Mouse (Mus musculus): ENCODE results near the gene Nbea.

The Nbea gene

DNA sequence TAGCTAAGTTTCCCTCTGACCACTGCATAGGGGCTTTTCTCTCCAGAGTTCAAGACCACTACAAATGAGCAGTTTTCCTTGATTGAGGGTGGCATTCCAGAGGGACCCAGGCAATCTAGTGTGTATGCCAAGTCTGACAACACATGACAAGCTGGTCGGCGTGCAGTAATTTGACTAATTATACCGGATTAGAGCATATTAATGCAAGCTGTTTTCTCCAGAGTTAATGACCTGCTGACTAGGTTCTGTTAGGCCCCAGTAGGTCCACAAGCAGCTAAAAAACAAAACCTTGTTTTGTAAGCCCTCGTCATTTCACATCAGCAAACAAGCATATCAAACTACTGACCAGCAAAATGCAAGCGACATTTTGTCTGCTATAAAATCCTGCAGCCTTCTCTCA is 432.1 kb downstream of the Nbea start:
- DNase-seq (ENCODE audit: low read depth, low spot score) = no peak

DNA sequence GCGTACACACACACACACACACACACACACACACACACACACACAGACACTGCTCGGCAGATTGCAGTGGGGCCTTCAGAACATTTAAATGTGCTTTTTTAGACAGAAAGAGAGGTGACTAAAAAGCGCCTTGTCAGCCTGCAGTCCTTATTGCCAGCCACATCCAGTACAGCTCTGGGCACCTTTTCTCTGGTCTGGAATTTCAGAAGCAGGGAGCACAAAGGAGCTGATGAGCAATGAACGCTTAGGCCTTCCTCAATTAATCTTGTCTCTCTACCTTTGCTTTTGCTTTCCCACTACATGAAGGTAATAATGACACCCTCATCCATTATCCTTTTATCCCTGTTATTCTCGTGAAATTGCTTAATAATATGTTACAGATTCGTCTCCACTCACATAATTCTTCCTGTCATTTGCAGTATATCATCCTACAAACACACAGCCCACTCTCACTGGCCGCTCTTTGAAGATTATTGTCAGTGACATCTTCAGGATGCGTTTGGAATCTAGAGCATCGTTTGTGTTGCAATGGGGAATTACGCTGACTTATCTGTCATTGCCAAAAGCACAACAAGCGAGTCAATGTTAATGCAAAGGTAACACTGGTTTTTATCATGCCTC is 432.9 kb downstream of the Nbea start:
- no peak for DNase-seq (ENCODE audit: low read depth, low spot score)

DNA sequence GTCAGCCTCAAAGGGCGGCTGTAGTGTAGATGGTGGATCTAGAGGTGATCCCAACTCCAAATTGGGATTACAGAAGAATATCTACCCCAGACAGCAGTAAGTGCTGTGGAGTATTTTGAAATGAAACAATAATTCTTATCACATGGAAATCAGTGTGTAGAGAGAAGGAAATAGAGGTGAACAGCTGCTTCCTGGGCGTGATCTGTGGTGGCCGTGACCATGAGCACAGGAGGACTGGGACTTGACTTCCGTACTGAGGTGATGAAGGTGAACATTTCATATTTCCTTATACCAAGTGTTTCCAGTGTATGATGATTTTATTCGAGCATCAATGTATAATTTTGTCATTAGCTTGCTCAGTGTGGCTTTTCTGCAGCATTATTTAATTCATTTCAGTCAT is 439.6 kb downstream of the Nbea start:
- no peak for DNase-seq (ENCODE audit: low read depth, low spot score)

- DNase-seq (ENCODE audit: low read depth, low spot score) = no peak
These were observed 440.8 kb downstream of the Nbea start for GRCm38 (mm10) chr3:55742654-55743053.

GRCm38 (mm10) chr3:55742218-55742617 is 441.3 kb downstream of the Nbea start:
- DNase-seq (ENCODE audit: low read depth, low spot score) = no peak

GRCm38 (mm10) chr3:55741428-55741827 is 442.1 kb downstream of the Nbea start:
- no peak for DNase-seq (ENCODE audit: low read depth, low spot score)

DNA sequence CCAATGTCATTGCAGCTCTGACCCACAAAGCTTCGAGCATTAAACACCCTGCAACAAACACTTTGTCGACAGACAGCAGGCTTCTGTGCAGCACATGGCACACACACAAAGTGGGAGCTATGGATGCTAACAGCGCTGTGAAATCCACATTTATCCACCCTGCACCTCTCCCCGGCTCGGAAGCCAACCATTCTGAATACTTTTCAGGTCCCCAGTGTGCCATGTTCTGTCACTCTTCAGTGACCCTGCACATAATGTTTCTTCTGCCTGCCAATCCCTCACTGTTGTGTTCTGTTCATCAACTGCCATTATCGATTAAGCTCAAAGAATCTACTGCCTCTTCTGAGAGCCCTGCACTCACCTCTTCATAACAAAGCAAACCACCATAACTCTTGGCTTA is 449.8 kb downstream of the Nbea start:
- no peak for DNase-seq (ENCODE audit: low read depth, low spot score)

- no peak for DNase-seq (ENCODE audit: low read depth, low spot score)
These were observed 453.0 kb downstream of the Nbea start for GRCm38 (mm10) chr3:55730549-55730948.

DNA sequence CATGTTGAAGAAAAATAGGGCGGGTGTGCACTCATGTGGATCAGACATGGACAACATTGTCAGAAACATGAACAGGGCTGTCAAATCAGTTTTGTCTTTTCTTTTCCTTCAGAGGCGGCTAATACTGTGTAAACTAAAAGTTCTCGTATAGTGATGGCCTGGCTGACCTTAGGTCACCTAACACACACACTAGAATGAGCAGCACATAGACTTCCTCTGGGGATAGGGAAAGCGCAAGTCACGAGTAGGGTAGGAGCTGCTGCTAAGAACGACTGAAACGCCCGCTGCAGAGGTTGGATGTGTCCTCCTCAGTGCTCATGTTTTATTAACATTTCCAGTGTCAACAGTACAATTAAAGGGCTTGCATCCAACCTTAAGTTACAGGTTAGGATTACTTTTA is 453.4 kb downstream of the Nbea start:
- no peak for DNase-seq (ENCODE audit: low read depth, low spot score)

DNA sequence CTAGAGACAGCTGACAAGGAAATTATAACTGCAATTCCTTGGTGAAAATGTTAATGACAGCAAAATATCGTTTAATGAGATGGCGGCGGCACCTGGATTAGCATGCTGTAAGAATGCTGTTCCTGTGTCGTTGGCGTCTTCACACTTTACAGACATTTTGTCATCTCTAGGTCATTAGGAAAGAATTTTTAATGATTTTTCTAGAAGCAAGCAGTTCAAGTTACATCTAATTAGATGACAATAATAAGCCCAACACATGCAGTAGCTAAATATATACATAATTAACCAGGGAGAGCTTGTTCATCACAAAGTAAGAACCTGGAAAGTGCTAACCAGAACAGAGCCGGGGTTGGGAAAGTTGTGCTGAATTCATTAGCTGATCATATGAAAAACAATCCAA is 469.2 kb downstream of the Nbea start:
- no peak for DNase-seq (ENCODE audit: low read depth, low spot score)

DNA sequence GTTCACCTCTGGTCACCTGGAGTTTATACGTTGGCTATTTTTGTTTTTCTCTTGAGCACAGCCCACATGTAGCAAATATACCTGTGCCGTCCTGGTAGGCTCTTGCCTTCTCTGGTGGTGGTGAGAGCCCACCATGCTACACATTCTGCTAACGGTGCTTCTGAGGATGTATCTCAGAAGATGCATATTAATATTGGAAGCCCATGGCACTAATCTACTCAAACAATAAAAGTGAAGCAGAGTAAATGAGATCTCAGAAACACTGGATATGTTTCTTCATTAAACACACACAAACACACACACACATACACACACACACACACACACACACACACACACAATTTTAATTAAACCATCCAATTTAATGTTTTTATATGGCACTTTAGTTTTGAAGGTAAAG is 469.6 kb downstream of the Nbea start:
- no peak for DNase-seq (ENCODE audit: low read depth, low spot score)

- no peak for DNase-seq (ENCODE audit: low read depth, low spot score)
These were observed 473.2 kb downstream of the Nbea start for GRCm38 (mm10) chr3:55710300-55710699.

GRCm38 (mm10) chr3:55701632-55702031 is 481.9 kb downstream of the Nbea start:
- DNase-seq (ENCODE audit: low read depth, low spot score) = no peak

DNA sequence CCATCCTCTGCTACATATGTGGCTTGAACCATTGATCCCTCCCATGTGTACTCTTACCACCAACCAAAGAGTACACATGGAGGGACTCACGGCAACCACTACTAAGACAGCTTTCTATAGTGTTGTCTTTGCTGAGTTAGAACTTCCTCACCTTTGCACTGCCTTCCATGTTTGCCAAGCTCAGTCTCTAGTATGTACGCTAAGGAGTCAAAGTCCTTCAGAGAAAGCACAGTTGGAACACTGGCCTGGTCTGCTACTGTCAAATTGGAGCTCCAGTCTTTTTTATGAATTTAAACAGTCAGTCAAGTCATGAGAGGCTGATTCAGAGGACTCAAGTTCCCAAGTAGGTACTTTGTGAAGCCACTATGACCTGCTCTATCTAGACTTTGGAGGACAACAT is 486.3 kb downstream of the Nbea start:
- no peak for DNase-seq (ENCODE audit: low read depth, low spot score)

DNA sequence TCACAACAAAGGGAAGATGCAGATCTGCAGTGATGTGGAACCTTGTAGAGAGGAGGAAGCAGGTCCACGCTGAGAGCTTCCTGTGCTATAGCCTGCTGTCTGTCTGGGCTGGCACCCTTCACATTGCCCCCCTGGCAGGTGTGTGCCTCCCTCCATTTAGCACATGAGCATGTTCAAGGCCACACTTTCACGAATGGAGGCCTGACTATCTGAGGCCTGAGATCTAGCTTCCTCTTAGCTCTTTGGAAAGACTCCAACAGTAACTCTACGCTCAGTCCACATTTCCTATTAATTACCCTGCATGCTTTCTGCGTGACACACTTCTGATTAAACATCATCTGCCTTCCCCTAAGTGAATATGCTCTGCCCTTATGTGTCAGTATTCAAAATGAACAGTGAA is 490.4 kb downstream of the Nbea start:
- DNase-seq (ENCODE audit: low read depth, low spot score) = no peak

DNA sequence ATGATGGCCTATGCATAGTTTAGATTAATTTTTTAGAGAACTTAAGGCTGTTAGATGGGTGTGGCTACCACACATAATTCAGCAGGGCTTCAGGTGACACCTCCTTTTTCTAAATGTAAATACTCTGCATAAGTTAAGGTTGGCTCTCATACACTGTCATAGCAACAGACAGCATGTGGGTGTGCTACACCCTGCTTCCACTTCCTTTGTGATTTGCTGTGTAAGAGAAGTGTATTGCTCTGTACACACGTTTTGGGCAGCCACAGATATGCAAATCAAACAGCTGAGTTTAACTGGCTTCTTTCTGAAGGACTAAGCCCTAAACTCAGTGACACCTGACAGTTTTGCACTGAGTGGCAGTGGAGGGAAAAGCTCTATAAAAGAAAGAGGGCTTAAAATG is 495.4 kb downstream of the Nbea start:
- DNase-seq (ENCODE audit: low read depth, low spot score) = no peak

GRCm38 (mm10) chr3:55686993-55687392 is 496.5 kb downstream of the Nbea start:
- DNase-seq (ENCODE audit: low read depth, low spot score) = no peak

GRCm38 (mm10) chr3:55685627-55686026 is 497.9 kb downstream of the Nbea start:
- no peak for DNase-seq (ENCODE audit: low read depth, low spot score)

GRCm38 (mm10) chr3:55684892-55685291 is 498.6 kb downstream of the Nbea start:
- no peak for DNase-seq (ENCODE audit: low read depth, low spot score)

DNA sequence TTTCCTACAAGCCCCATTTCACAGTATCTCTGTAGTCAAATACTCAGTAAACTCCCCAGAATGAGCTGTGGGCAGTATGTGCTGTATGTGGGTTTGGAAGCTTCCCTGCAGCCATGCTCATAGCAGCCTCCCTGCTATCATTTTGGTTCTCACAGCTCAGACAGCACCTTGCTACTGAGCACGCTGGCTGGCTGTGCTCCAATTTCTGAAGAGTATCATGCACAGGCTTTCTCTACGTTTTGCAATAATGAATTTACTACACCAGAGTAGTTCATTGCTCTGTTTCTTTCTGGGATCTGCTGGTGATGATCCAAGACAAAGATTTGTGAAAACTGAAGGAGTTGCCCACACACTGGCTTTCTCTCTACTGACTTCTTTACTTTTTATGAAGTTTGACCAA is 505.8 kb downstream of the Nbea start:
- no peak for DNase-seq (ENCODE audit: low read depth, low spot score)

DNA sequence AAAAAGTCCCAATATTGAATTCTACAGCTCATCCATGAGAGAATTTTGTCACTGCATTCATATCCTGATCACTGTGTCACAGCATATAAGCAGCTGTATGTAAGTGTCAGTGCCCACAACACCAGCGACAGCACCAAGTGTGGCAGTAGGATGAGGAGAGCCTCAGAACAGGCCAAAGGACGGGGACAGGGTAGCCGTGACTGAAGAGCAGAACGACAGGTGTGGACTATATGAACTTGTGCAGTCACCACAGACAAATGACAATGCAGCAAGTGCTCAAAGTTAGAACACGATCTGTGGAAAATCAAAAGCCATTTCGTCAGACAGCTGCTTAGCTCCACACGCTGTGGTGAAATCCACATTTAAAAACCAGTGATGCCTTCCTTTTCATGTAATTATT is 509.3 kb downstream of the Nbea start:
- DNase-seq (ENCODE audit: low read depth, low spot score) = no peak

GRCm38 (mm10) chr3:55667048-55667447 is 516.5 kb downstream of the Nbea start:
- DNase-seq (ENCODE audit: low read depth, low spot score) = no peak

GRCm38 (mm10) chr3:55665928-55666327 is 517.6 kb downstream of the Nbea start:
- no peak for DNase-seq (ENCODE audit: low read depth, low spot score)

DNA sequence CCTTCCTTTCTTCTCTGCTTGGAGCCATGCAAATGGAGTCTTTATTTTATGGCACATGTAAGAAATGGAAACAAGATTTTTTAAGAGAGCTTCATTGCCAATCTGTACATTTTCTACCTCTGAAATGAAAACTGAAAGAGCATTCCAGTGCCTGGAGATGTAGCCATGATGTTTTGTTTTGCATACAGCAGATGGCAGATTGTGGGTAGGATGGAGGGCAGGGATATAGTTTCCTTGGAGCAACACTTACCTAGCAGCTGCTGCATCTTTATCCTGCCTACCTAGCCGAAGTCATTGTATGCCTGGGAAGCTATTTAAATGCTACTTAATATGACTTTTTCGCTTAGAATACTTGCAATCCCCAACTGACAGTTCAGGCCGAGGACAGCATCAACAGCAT is 518.8 kb downstream of the Nbea start:
- no peak for DNase-seq (ENCODE audit: low read depth, low spot score)

All from R1 (cell line).